In the genomic region with DNA sequence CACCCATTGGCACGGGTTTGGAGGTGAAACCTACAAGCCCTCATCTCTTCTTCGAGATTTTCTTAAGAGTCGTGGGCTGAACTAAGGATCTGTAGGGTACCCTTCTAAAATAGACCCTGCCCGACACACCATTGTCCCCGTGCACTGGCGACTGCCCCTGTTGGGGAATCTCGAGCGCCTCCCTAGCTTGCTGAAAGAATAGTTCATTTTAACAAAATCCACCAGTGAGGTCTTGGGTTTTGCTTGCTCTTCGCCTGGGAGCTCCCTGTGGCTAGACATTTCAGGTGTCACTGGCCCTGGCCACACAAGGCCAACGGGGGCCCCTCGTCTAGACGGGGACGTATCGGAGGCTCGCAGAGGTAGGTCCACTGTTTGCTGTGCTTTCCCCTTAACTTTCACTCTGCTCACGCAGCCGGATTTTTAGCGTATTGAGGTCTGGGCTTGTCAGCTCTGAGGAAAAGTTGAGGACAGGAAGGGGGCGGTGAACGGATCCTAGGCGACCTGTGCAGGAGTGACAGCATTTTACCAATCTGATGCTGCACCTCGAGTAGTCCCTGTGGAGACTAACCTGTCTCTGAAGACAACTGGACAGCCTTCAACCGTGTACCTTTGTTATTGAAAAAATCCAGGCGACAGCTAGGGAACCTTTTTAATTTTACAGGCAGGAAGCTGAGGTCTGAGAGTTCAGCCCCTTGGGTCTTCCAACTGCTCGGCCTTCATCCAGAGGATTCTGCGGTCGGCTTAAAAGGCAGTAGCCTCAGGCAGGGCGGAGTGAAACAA, we compare ENCODE assay signal across 8 mouse cellular contexts. TPM values are rescaled to one million over a fixed set of nuclear protein-coding genes. Genes with fewer than 3 reads are reported as not detected.
DNase-seq lines count a peak whose midpoint lies in the region; ATAC-seq and TF ChIP-seq lines count a peak whose summit lies in the region.

No protein-coding gene starts in this region.

- H3K4me3 ChIP-seq in embryonic facial prominence, embryonic 12.5 days = peak overlapping the region; percentile 77
- peak overlapping the region; percentile 83 for H3K4me3 ChIP-seq in heart, embryonic 13.5 days
- peak overlapping the region; percentile 83 for H3K4me3 ChIP-seq in kidney, postnatal 0 days (replicated peaks; ENCODE audit: low read depth, low read length)
- peak overlapping the region; percentile 57 for H3K4me3 ChIP-seq in liver, embryonic 15.5 days (replicated peaks)
- H3K4me3 ChIP-seq in neural tube, embryonic 12.5 days = peak overlapping the region; percentile 66

- no peaks in the 10 kb centered on the region for H3K9me3 ChIP-seq in embryonic facial prominence, embryonic 12.5 days
- no peaks in the 10 kb centered on the region for H3K9me3 ChIP-seq in heart, embryonic 13.5 days
- no peaks in the 10 kb centered on the region for H3K9me3 ChIP-seq in kidney, postnatal 0 days (replicated peaks; ENCODE audit: low read length)
- no peaks in the 10 kb centered on the region for H3K9me3 ChIP-seq in liver, embryonic 15.5 days (replicated peaks)
- H3K9me3 ChIP-seq in neural tube, embryonic 12.5 days = no peaks in the 10 kb centered on the region

- H3K36me3 ChIP-seq in embryonic facial prominence, embryonic 12.5 days = no peaks in the 10 kb centered on the region
- no peaks in the 10 kb centered on the region for H3K36me3 ChIP-seq in heart, embryonic 13.5 days
- H3K36me3 ChIP-seq in kidney, postnatal 0 days (ENCODE audit: insufficient read depth, low read length) = no peaks in the 10 kb centered on the region
- H3K36me3 ChIP-seq in liver, embryonic 15.5 days (replicated peaks) = no peaks in the 10 kb centered on the region
- no peaks in the 10 kb centered on the region for H3K36me3 ChIP-seq in neural tube, embryonic 12.5 days

- DNase-seq in A20 (ENCODE audit: low read depth, low spot score) (peak; percentile 78), adipocyte (ENCODE audit: low spot score) (peak; percentile 62)
- peak; percentile 79 for DNase-seq in kidney, postnatal 0 days (ENCODE audit: low spot score)
- peak; percentile 62 for DNase-seq in thymus, postnatal 0 days (ENCODE audit: low spot score)

- peaks cover 20% of the 10 kb centered on the region for H3K4me1 ChIP-seq in embryonic facial prominence, embryonic 12.5 days
- peaks cover 59% of the 10 kb centered on the region for H3K4me1 ChIP-seq in heart, embryonic 13.5 days
- H3K4me1 ChIP-seq in kidney, postnatal 0 days (replicated peaks; ENCODE audit: insufficient read depth, low read length) = peaks cover 13% of the 10 kb centered on the region; the same call in 1 of the 2 replicates
- 0 out of 2 replicates have a peak, but pooled peaks cover 3% of the 10 kb centered on the region for H3K4me1 ChIP-seq in liver, embryonic 15.5 days (replicated peaks)
- H3K4me1 ChIP-seq in neural tube, embryonic 12.5 days = peaks cover 25% of the 10 kb centered on the region

- peak overlapping the region; percentile 89 for H3K9ac ChIP-seq in embryonic facial prominence, embryonic 12.5 days
- H3K9ac ChIP-seq in heart, embryonic 13.5 days = peak overlapping the region; percentile 94
- peak overlapping the region; percentile 84 for H3K9ac ChIP-seq in kidney, postnatal 0 days (ENCODE audit: low read depth, low read length)
- H3K9ac ChIP-seq in liver, embryonic 15.5 days = no peak overlapping the region
- peak overlapping the region; percentile 89 for H3K9ac ChIP-seq in neural tube, embryonic 12.5 days

- peak; percentile 53 for ATAC-seq in embryonic facial prominence, embryonic 12.5 days (ENCODE audit: insufficient number of reproducible peaks, insufficient read depth, low FRiP score, low TSS enrichment)
- ATAC-seq in heart, embryonic 13.5 days (ENCODE audit: extremely low read depth, insufficient number of reproducible peaks, low FRiP score, low TSS enrichment) = no peak
- peak; percentile 22; the same call in 1 of the 2 replicates for ATAC-seq in kidney, postnatal 0 days (replicated peaks; ENCODE audit: low FRiP score, low read depth)
- ATAC-seq in liver, embryonic 15.5 days (ENCODE audit: insufficient read depth) = no peak
- peak; percentile 49 for ATAC-seq in neural tube, embryonic 12.5 days (ENCODE audit: low FRiP score, low read depth)

- WGBS in embryonic facial prominence, embryonic 12.5 days = under 1% methylated on average over 28 of the region's 28 CpGs
- under 1% methylated on average over 28 of the region's 28 CpGs for WGBS in heart, embryonic 13.5 days
- WGBS in kidney, postnatal 0 days = under 1% methylated on average over 28 of the region's 28 CpGs
- 1% methylated on average over 28 of the region's 28 CpGs for WGBS in liver, embryonic 15.5 days (ENCODE audit: insufficient replicate concordance)
- WGBS in neural tube, embryonic 12.5 days = under 1% methylated on average over 28 of the region's 28 CpGs

- peak overlapping the region; percentile 89 for H3K4me2 ChIP-seq in embryonic facial prominence, embryonic 12.5 days (replicated peaks)
- peak overlapping the region; percentile 93 for H3K4me2 ChIP-seq in heart, embryonic 13.5 days
- H3K4me2 ChIP-seq in kidney, postnatal 0 days (ENCODE audit: low read length) = peak overlapping the region; percentile 96
- peak overlapping the region; percentile 68 for H3K4me2 ChIP-seq in liver, embryonic 15.5 days
- peak overlapping the region; percentile 86 for H3K4me2 ChIP-seq in neural tube, embryonic 12.5 days (replicated peaks)

- TF ChIP-seq CTCF in kidney, postnatal 0 days (IDR thresholded peaks at IDR 0.05; ENCODE audit: low read depth) = peak; percentile 44

- peak overlapping the region; percentile 94 for H3K27ac ChIP-seq in embryonic facial prominence, embryonic 12.5 days
- H3K27ac ChIP-seq in heart, embryonic 13.5 days (replicated peaks) = peak overlapping the region; percentile 90
- peak overlapping the region; percentile 87 for H3K27ac ChIP-seq in kidney, postnatal 0 days
- H3K27ac ChIP-seq in liver, embryonic 15.5 days (replicated peaks) = no peak overlapping the region
- peak overlapping the region; percentile 79 for H3K27ac ChIP-seq in neural tube, embryonic 12.5 days

- H3K27me3 ChIP-seq in embryonic facial prominence, embryonic 12.5 days = no peaks in the 10 kb centered on the region
- H3K27me3 ChIP-seq in heart, embryonic 13.5 days (replicated peaks) = peaks cover 32% of the 10 kb centered on the region
- H3K27me3 ChIP-seq in kidney, postnatal 0 days (ENCODE audit: insufficient read depth, low read length) = no peaks in the 10 kb centered on the region
- peaks cover 62% of the 10 kb centered on the region for H3K27me3 ChIP-seq in liver, embryonic 15.5 days
- H3K27me3 ChIP-seq in neural tube, embryonic 12.5 days (replicated peaks) = no peaks in the 10 kb centered on the region

RNA-seq across cellular contexts. Expression of a gene that starts 1.5 kb away (rescaled TPM):
- 29.6 and 31.7 TPM in 2 replicates for polyA plus RNA-seq in embryonic facial prominence, embryonic 12.5 days (2016; fragmentation: Nextera tagmentation; extraction: Ambion mirVana)
- polyA plus RNA-seq in heart, embryonic 13.5 days (2015; fragmentation: Nextera tagmentation; extraction: Ambion mirVana) = 15.9 and 18.1 TPM in 2 replicates
- polyA plus RNA-seq in kidney, postnatal 0 days (2015; fragmentation: Nextera tagmentation; extraction: Ambion mirVana) = 24.5 and 28.6 TPM in 2 replicates
- polyA plus RNA-seq in liver, embryonic 15.5 days (2015; fragmentation: Nextera tagmentation; extraction: Ambion mirVana) = 12.9 and 15.4 TPM in 2 replicates
- polyA plus RNA-seq in neural tube, embryonic 12.5 days (2016; fragmentation: Nextera tagmentation; extraction: Ambion mirVana) = 42.1 and 43.5 TPM in 2 replicates
- polyA plus RNA-seq in thymus, postnatal 0 days (2015; fragmentation: Nextera tagmentation; extraction: Ambion mirVana) = 37.9 and 42.2 TPM in 2 replicates

Comparison
In these comparisons a context has a peak if more than half of its experiments do, and no peak if none do; other contexts are left out.
1. ATAC-seq: peak in embryonic facial prominence, embryonic 12.5 days (single experiment), kidney, postnatal 0 days (single experiment) and neural tube, embryonic 12.5 days (single experiment); none in heart, embryonic 13.5 days (single experiment) and liver, embryonic 15.5 days (single experiment).
2. Peak in every context shown above with its lines, with median percentiles within 50 percentile points of each other: DNase-seq, H3K4me2 ChIP-seq and H3K4me3 ChIP-seq.